Mouse (Mus musculus) G1E (cell line): ENCODE data around the gene Pde9a. TPM values are rescaled to one million over a fixed set of nuclear protein-coding genes. Genes with fewer than 3 reads are reported as not detected.

Experiments
- ATAC-seq: 2 replicates; pipeline ENCODE4 v1.8.0; 2016; ENCODE audit warnings: mild to moderate bottlenecking; ENCODE audit not compliant: insufficient number of reproducible peaks, poor library complexity, low FRiP score, severe bottlenecking; ENCODE audit errors: extremely low read depth
- DNase-seq: peaks from one replicate; pipeline ENCODE4 v3.0.0; 2012; ENCODE audit warnings: low spot score
- H3K27me3 ChIP-seq: 2 replicates; pipeline ENCODE4 v1.6.1; 2012; ENCODE audit warnings: mild to moderate bottlenecking, low read length, inconsistent platforms; ENCODE audit not compliant: insufficient read depth
- H3K36me3 ChIP-seq: replicated peaks from 2 replicates; pipeline ENCODE3; 2012; ENCODE audit warnings: mild to moderate bottlenecking, inconsistent platforms
- H3K4me1 ChIP-seq: 2 replicates; pipeline ENCODE4 v1.6.1; 2012; ENCODE audit warnings: low read depth, low read length, inconsistent platforms, mixed read lengths; ENCODE audit not compliant: insufficient read depth
- H3K4me3 ChIP-seq: 2 replicates; pipeline ENCODE4 v1.5.1; 2012; ENCODE audit warnings: low read depth, mild to moderate bottlenecking, inconsistent platforms, low read length, moderate library complexity, mixed read lengths
- H3K9me3 ChIP-seq: replicated peaks from 2 replicates; pipeline ENCODE4 v1.6.1; 2012; ENCODE audit warnings: inconsistent platforms
- CTCF ChIP-seq: IDR thresholded peaks from 2 replicates; pipeline ENCODE4 v1.5.1; 2012; ENCODE audit warnings: low read depth, low read length, inconsistent platforms, mixed read lengths
- GATA1 ChIP-seq: IDR thresholded peaks from 2 replicates; pipeline ENCODE4 v1.6.1; 2012; ENCODE audit warnings: borderline replicate concordance, low read length, inconsistent platforms, mixed read lengths
- GATA2 ChIP-seq: IDR thresholded peaks from 2 replicates; pipeline ENCODE4 v1.6.1; 2012; ENCODE audit warnings: low read depth, low read length, inconsistent platforms, borderline replicate concordance
- POLR2AphosphoS5 ChIP-seq: IDR thresholded peaks from 2 replicates; pipeline ENCODE4 v1.6.1; 2012; ENCODE audit warnings: low read depth, low read length, inconsistent platforms; ENCODE audit not compliant: insufficient replicate concordance
- TAL1 ChIP-seq: conservative IDR thresholded peaks from 2 replicates; pipeline ENCODE4 v1.6.1; 2012; ENCODE audit warnings: low read depth, low read length, inconsistent platforms, mixed read lengths
- polyA plus RNA-seq: library from polyadenylated mRNA; stranded (reverse); fragments of >175 nt; gene quantifications from 2 replicates; pipeline ENCODE4 v1.2.3, GENCODE M21; 2012
- total RNA-seq, 2 experiments: library from RNA; stranded (forward) in 1 of 2; stranded (reverse) in 1 of 2; fragments of 200-1000 nt in 1 of 2; fragments of >200 nt in 1 of 2; fragmentation: Nextera tagmentation in 1 of 2; gene quantifications; 2 replicates each; pipeline ENCODE4 v1.2.3; 2014 to 2017

The Pde9a gene
- total and polyA plus RNA-seq, 3 experiments = 0.16 TPM; not detected in 2

DNA sequence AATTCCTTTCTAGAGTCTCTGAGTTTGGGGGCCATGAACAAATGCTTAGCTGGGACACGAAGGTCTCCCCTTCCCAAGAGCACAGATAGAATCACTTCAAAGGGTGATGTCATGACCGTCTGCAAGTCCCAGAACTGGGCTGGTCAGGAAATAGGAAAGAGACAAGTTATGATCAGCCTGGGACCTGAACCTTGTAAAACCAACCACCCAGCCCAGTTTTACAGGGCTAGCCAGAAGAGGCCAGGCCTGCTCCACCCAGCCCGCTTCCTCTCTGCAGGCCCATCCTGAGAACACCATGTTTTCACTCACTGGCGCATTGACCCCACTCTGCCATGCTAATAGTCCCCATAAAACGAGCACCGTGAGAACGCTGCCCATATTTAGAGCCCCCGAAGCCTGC is 56.5 kb downstream of the Pde9a start:
- TF ChIP-seq GATA2 (no peak), CTCF (no peak), TAL1 (no peak), POLR2AphosphoS5 (no peak), GATA1 (no peak)
- peaks cover 9% of the 10 kb centered on the region; the same call in 1 of the 2 replicates for H3K9me3 ChIP-seq
- DNase-seq (no peak), ATAC-seq (no peak)
- no peak overlapping the region for H3K4me3 ChIP-seq
- H3K27me3 ChIP-seq = no peaks in the 10 kb centered on the region
- no peaks in the 10 kb centered on the region for H3K36me3 ChIP-seq
- no peaks in the 10 kb centered on the region for H3K4me1 ChIP-seq

DNA sequence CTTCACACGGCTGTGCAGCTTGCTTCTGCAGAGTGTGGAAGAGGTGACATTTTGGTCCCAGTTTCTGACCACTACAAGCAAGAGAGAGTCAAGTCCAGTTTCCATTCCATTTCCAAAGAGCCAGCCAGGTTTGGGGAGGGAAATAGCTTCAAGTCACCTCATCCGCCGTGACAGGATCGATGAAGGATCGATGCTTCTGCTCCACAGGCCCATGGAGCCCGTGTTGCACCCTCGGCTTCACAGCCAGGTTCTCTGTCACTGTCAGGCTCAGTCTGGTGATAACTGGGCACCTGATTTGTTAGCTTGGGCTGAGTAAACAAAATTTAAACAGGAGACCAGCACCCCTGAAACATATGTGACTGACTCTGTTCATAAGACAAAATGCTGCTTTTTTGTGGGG is 58.2 kb downstream of the Pde9a start:
- no peak for TF ChIP-seq GATA1
- TF ChIP-seq TAL1 = no peak
- no peak for TF ChIP-seq CTCF
- TF ChIP-seq GATA2 = no peak
- TF ChIP-seq POLR2AphosphoS5 = no peak
- Histone ChIP-seq H3K36me3 (no peaks in the 10 kb centered on the region), H3K9me3 (peaks cover 9% of the 10 kb centered on the region; the same call in 1 of the 2 replicates), H3K4me3 (no peak overlapping the region), H3K27me3 (no peaks in the 10 kb centered on the region), H3K4me1 (no peaks in the 10 kb centered on the region)
- DNase-seq = no peak
- no peak for ATAC-seq

DNA sequence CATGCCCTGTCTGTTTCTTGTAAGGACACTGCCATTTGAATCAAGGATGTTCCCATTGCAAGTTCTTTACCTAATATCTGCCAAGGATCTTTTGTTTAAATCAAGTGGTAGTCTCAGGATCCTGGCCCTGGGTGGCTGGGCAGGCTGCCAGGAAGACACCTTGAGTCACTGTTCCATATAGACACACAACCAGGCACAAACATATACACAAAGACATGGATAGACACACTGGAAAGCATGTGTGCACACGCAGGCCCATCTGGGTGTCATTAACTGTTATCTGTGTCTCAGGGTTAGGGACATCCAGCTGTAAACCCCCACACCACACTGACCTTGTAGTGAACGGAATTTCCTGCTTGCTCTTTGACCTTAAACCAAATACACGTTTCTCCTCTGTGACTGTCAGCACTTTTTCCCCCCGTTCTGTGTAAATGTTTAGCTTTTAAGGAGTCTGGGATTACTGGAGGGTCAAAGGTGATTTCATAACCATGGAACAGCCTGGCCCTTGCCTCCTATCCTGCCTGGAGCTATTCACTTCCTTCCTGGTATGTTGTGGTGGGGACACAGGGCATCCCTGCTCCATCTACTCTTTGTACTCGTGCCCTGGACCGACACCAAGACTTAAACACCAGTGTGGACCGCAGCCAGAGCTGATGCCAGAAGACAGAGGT is 59.2 kb downstream of the Pde9a start:
- DNase-seq (no peak), ATAC-seq (no peak)
- peaks cover 11% of the 10 kb centered on the region; the same call in 1 of the 2 replicates for H3K9me3 ChIP-seq
- no peak overlapping the region for H3K4me3 ChIP-seq
- no peaks in the 10 kb centered on the region for H3K27me3 ChIP-seq
- no peak for TF ChIP-seq CTCF
- TF ChIP-seq GATA1 = no peak
- no peak for TF ChIP-seq GATA2
- H3K36me3 ChIP-seq = no peaks in the 10 kb centered on the region
- H3K4me1 ChIP-seq = no peaks in the 10 kb centered on the region

DNA sequence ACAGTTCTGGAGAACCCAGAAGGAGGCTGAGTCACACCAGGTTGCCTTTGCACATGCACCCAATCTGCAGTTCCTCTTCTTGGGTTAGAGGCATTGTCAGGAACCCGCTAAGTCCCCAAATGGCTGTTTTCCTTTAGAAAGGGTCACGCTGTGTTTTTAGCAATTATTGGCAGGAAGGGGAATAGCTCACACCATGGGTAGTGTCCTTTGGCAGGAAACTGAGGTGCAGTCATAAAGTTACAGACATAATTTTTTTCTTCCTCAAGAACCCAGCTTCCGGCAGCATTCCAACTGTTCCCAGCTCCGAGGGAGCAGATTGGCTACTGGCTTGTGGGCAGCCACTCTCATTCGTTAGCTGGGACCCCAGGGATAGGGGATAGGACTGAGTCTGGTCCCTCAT is 61.8 kb downstream of the Pde9a start:
- DNase-seq (no peak), ATAC-seq (no peak)
- TF ChIP-seq GATA2 = no peak
- no peak for TF ChIP-seq TAL1
- TF ChIP-seq POLR2AphosphoS5 = no peak
- TF ChIP-seq CTCF = no peak
- no peak for TF ChIP-seq GATA1
- peaks cover 8% of the 10 kb centered on the region; the same call in 1 of the 2 replicates for H3K9me3 ChIP-seq
- no peaks in the 10 kb centered on the region for H3K4me1 ChIP-seq
- no peak overlapping the region for H3K4me3 ChIP-seq
- H3K27me3 ChIP-seq = no peaks in the 10 kb centered on the region
- no peaks in the 10 kb centered on the region for H3K36me3 ChIP-seq

DNA sequence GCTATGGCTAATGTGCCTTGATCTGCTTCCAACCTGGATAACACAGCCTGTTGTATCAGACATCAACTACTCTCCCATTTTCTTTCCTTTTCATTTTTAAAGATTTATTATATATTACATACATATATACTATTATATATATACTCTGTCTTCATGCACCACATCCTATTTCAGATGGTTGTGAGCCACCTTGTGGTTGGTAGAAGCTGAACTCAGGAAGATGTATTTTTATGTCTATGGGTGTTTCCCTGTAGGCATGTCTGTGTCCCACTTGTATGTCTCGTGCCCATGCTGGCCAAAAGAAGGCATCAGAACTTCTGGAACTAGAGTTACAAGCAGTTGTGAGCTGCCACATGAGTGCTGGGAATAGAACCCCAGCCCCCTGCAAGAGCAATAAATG is 62.5 kb downstream of the Pde9a start:
- no peak overlapping the region for H3K4me3 ChIP-seq
- no peaks in the 10 kb centered on the region for H3K27me3 ChIP-seq
- DNase-seq (no peak), ATAC-seq (no peak)
- H3K9me3 ChIP-seq = 0 out of 2 replicates have a peak, but pooled peaks cover 6% of the 10 kb centered on the region
- no peak for TF ChIP-seq TAL1
- TF ChIP-seq CTCF = no peak
- TF ChIP-seq GATA2 = no peak
- TF ChIP-seq GATA1 = no peak
- TF ChIP-seq POLR2AphosphoS5 = no peak
- no peaks in the 10 kb centered on the region for H3K36me3 ChIP-seq
- H3K4me1 ChIP-seq = no peaks in the 10 kb centered on the region

DNA sequence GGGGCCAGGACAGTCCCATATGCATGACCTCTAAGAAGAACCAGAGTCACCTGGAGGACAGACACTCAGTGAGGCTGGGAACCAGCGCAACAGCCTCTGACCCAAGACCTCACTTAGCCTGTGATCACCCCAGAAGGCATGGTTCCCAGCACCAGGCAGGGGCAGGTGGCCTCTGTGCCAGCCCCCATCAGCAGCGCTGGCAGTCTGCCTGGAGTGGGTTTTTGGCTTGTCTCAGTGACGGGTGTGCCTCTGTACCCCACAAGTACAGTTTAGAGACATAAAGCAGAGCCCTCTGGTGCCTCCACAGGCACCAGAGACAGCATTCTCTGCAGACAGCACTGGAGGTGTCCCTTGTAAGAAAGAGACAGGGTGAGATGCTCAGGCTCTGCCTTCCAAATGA is 64.2 kb downstream of the Pde9a start:
- DNase-seq (no peak), ATAC-seq (no peak)
- Histone ChIP-seq H3K4me3 (no peak overlapping the region), H3K4me1 (no peaks in the 10 kb centered on the region), H3K36me3 (no peaks in the 10 kb centered on the region), H3K27me3 (no peaks in the 10 kb centered on the region), H3K9me3 (0 out of 2 replicates have a peak, but pooled peaks cover 2% of the 10 kb centered on the region)
- no peak for TF ChIP-seq POLR2AphosphoS5
- TF ChIP-seq CTCF = no peak
- TF ChIP-seq TAL1 = no peak
- TF ChIP-seq GATA2 = no peak
- no peak for TF ChIP-seq GATA1

DNA sequence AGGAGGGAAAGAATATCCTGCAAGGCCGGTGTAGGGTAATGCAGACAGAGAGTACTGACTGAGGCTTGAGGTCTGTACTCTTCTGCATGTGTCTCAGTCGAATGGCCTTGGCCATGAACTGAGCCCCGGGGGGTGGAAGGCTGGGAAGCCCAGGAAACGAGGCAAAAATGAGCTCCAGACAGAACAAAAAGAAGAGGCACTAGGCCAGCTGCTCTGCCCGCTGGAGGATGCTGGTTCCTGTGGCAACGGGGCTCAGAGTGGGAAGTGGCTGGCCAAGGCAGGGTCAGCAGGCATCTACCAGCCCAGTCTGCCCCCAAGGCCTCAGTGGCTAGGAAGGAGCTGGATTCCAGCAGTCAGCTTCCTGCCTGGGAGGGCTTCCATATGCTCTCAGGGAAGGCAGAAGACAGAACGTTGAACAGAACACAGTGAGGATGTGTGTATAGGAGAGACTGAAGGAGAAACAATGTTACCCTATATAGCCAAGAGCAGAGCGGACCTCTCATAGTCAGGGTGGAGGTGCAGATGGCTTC is 65.2 kb downstream of the Pde9a start:
- DNase-seq = no peak
- H3K4me1 ChIP-seq = no peaks in the 10 kb centered on the region
- H3K4me3 ChIP-seq = no peak overlapping the region
- no peak for ATAC-seq
- TF ChIP-seq GATA2 (no peak), GATA1 (no peak), TAL1 (no peak), CTCF (no peak), POLR2AphosphoS5 (no peak)
- no peaks in the 10 kb centered on the region for H3K27me3 ChIP-seq
- H3K36me3 ChIP-seq = no peaks in the 10 kb centered on the region
- H3K9me3 ChIP-seq = 0 out of 2 replicates have a peak, but pooled peaks cover 2% of the 10 kb centered on the region
